Mouse (Mus musculus): ENCODE data around the gene Slc2a3.
A peak's percentile ranks its signal among the peaks of the same experiment; 100 is the strongest.
"Not testable (repeated sequence)": the region's sequence is repeated elsewhere in the genome, so short reads cannot be mapped to it uniquely, and the experiment has no call there.

The Slc2a3 gene

GRCm38 (mm10) chr6:122764446-122765297 lies 36.8 kb downstream of the Slc2a3 start:
- DNase-seq (ENCODE audit: low spot score in 2 of 2): peak; percentile 44 to 78

- DNase-seq (ENCODE audit: low spot score in 2 of 2): no peak
Observed at GRCm38 (mm10) chr6:122763844-122764445, 37.5 kb downstream of the Slc2a3 start.

- DNase-seq (ENCODE audit: low spot score in 2 of 2): no peak
Observed at GRCm38 (mm10) chr6:122762952-122763700, 38.3 kb downstream of the Slc2a3 start.

GRCm38 (mm10) chr6:122762480-122762879 lies 39.0 kb downstream of the Slc2a3 start:
- no peak for DNase-seq (ENCODE audit: low spot score in 2 of 2)

- no peak for DNase-seq (ENCODE audit: low spot score in 2 of 2)
Observed at GRCm38 (mm10) chr6:122761901-122762300, 39.5 kb downstream of the Slc2a3 start.

- peak; percentile 50 to 62 for DNase-seq (ENCODE audit: low spot score in 2 of 2)
Observed at GRCm38 (mm10) chr6:122761011-122761599, 40.3 kb downstream of the Slc2a3 start.

- DNase-seq (ENCODE audit: low spot score in 2 of 2): no peak
Observed at GRCm38 (mm10) chr6:122758732-122759131, 42.7 kb downstream of the Slc2a3 start.

- no peak for DNase-seq (ENCODE audit: low spot score in 2 of 2)
Observed at GRCm38 (mm10) chr6:122755913-122756312, 45.5 kb downstream of the Slc2a3 start.

GRCm38 (mm10) chr6:122750579-122750978 lies 50.9 kb downstream of the Slc2a3 start:
- DNase-seq (ENCODE audit: low spot score in 2 of 2): no peak

- DNase-seq (ENCODE audit: low spot score in 2 of 2): no peak
Observed at GRCm38 (mm10) chr6:122744505-122745249, 56.8 kb downstream of the Slc2a3 start.

GRCm38 (mm10) chr6:122743353-122743752 lies 58.1 kb downstream of the Slc2a3 start:
- DNase-seq (ENCODE audit: low spot score in 2 of 2): no peak

GRCm38 (mm10) chr6:122742228-122742899 lies 59.1 kb downstream of the Slc2a3 start:
- peak in 1 of 2 experiments; percentile 22 for DNase-seq (ENCODE audit: low spot score in 2 of 2)

GRCm38 (mm10) chr6:122741460-122742227 lies 59.8 kb downstream of the Slc2a3 start:
- no peak for DNase-seq (ENCODE audit: low spot score in 2 of 2)

- peak; percentile 54 to 70 for DNase-seq (ENCODE audit: low spot score in 2 of 2)
Observed at GRCm38 (mm10) chr6:122739952-122740351, 61.5 kb downstream of the Slc2a3 start.

GRCm38 (mm10) chr6:122719942-122720341 lies 81.5 kb downstream of the Slc2a3 start:
- peak; percentile 51 to 59 for DNase-seq (ENCODE audit: low spot score in 2 of 2)

GRCm38 (mm10) chr6:122718224-122718623 lies 83.2 kb downstream of the Slc2a3 start:
- DNase-seq (ENCODE audit: low spot score in 2 of 2): not testable (repeated sequence)

GRCm38 (mm10) chr6:122715886-122716285 lies 85.6 kb downstream of the Slc2a3 start:
- no peak for DNase-seq (ENCODE audit: low spot score in 2 of 2)

GRCm38 (mm10) chr6:122714707-122715365 lies 86.6 kb downstream of the Slc2a3 start:
- DNase-seq (ENCODE audit: low spot score in 2 of 2): no peak

GRCm38 (mm10) chr6:122713116-122713515 lies 88.3 kb downstream of the Slc2a3 start:
- not testable (repeated sequence) for DNase-seq (ENCODE audit: low spot score in 2 of 2)

Data from cerebellum, postnatal 4 days (tissue).